Mouse (Mus musculus) heart, adult 2 months (tissue): ENCODE measurements at regions not wholly inside any gene's neighbourhood (a gene's known extent, or its start where the extent isn't known, plus 50 kb on each side); places are given as distances from the start of the nearest gene placed in this dataset.

Experiments used
- DNase-seq, 2 experiments: peaks; one replicate each; pipeline ENCODE4 v3.0.0; 2021
- H3K27ac ChIP-seq: fragments of 200-600 bp; 2 replicates; pipeline ENCODE4 v1.8.1; 2022
- H3K27me3 ChIP-seq: fragments of 200-500 bp; 2 replicates; pipeline ENCODE4 v1.6.1; 2012; ENCODE audit warnings: mild to moderate bottlenecking, low read length, inconsistent platforms, mixed read lengths; ENCODE audit not compliant: control insufficient read depth, insufficient read depth
- H3K36me3 ChIP-seq: fragments of 200-500 bp; 2 replicates; pipeline ENCODE4 v1.6.1; 2012; ENCODE audit warnings: low read length, inconsistent platforms; ENCODE audit not compliant: control insufficient read depth, insufficient read depth
- H3K4me1 ChIP-seq: fragments of 200-500 bp; 2 replicates; pipeline ENCODE4 v1.6.1; 2011; ENCODE audit warnings: low read length; ENCODE audit not compliant: control insufficient read depth, insufficient read depth
- H3K4me3 ChIP-seq: fragments of 200-600 bp; 2 replicates; pipeline ENCODE4 v1.8.1; 2022
- H3K79me2 ChIP-seq: fragments of 200-500 bp; replicated peaks from 2 replicates; pipeline ENCODE4 v1.6.1; 2012; ENCODE audit warnings: mild to moderate bottlenecking, inconsistent platforms, low read length, moderate library complexity, mixed read lengths; ENCODE audit not compliant: control insufficient read depth, insufficient read depth
- H3K9ac ChIP-seq: fragments of 200-500 bp; 2 replicates; pipeline ENCODE4 v1.6.1; 2012; ENCODE audit warnings: low read depth, mild to moderate bottlenecking, control low read depth, inconsistent platforms, low read length, mixed read lengths
- CTCF ChIP-seq: fragments of 200-600 bp; IDR thresholded peaks from 2 replicates; pipeline ENCODE4 v1.8.1; 2022; ENCODE audit warnings: antibody characterized with exemption, mild to moderate bottlenecking, moderate library complexity
- EP300 ChIP-seq: fragments of 200-500 bp; IDR thresholded peaks from 2 replicates; pipeline ENCODE4 v1.6.1; 2011; ENCODE audit warnings: low read depth, low read length, control low read depth; ENCODE audit not compliant: insufficient read depth
- POLR2A ChIP-seq: fragments of 200-500 bp; IDR thresholded peaks from 2 replicates; pipeline ENCODE4 v1.6.1; 2011; ENCODE audit warnings: mild to moderate bottlenecking, low read depth, low read length, control low read depth; ENCODE audit not compliant: insufficient read depth
- WGBS: fragments of 180-500 bp; shearing (Covaris S2); methylation state at CpG from one replicate; pipeline ENCODE4 v1.1.7; 2018; 5-methylcytosine and 5-hydroxymethylcytosine counted together
- intact Hi-C: fragments of 180-260 bp; cut with DNase I; formaldehyde crosslinking; loops from one replicate; pipeline ENCODE4 v1.15.1; 2025

GRCm38 (mm10) chr6:41225382-41225781, 76.7 kb upstream of the Try4 start:
- Histone ChIP-seq H3K9ac (no peak overlapping the region), H3K27ac (no peak overlapping the region), H3K4me3 (no peak overlapping the region), H3K27me3 (no peaks in the 10 kb centered on the region), H3K79me2 (no peaks in the 10 kb centered on the region), H3K4me1 (no peaks in the 10 kb centered on the region), H3K36me3 (no peaks in the 10 kb centered on the region)
- TF ChIP-seq EP300: no peak
- TF ChIP-seq POLR2A: no peak
- no peak for TF ChIP-seq CTCF
- DNase-seq: no peak
- intact Hi-C loops: no loop called here
- WGBS: 46% methylated on average over 1 of the region's 1 CpGs

GRCm38 (mm10) chr6:41218415-41218814, 83.7 kb upstream of the Try4 start:
- intact Hi-C loops: no loop called here
- H3K27ac ChIP-seq: no peak overlapping the region
- 73% methylated on average over 7 of the region's 7 CpGs for WGBS
- no peaks in the 10 kb centered on the region for H3K4me1 ChIP-seq
- H3K27me3 ChIP-seq: no peaks in the 10 kb centered on the region
- TF ChIP-seq POLR2A: no peak
- TF ChIP-seq EP300: no peak
- TF ChIP-seq CTCF: no peak
- no peak overlapping the region for H3K9ac ChIP-seq
- no peaks in the 10 kb centered on the region for H3K36me3 ChIP-seq
- H3K79me2 ChIP-seq: no peaks in the 10 kb centered on the region
- H3K4me3 ChIP-seq: no peak overlapping the region
- no peak for DNase-seq

GRCm38 (mm10) chr6:41215857-41216256, 86.2 kb upstream of the Try4 start:
- no peak for TF ChIP-seq POLR2A
- TF ChIP-seq EP300: no peak
- no peak for TF ChIP-seq CTCF
- Histone ChIP-seq H3K27ac (no peak overlapping the region), H3K9ac (no peak overlapping the region), H3K4me3 (no peak overlapping the region), H3K36me3 (no peaks in the 10 kb centered on the region), H3K79me2 (no peaks in the 10 kb centered on the region), H3K27me3 (no peaks in the 10 kb centered on the region), H3K4me1 (no peaks in the 10 kb centered on the region)
- no peak for DNase-seq
- intact Hi-C loops: no loop called here
- 64% methylated on average over 4 of the region's 4 CpGs for WGBS

- H3K9ac ChIP-seq: no peak overlapping the region
- no peak for DNase-seq
- no peak overlapping the region for H3K27ac ChIP-seq
- no peaks in the 10 kb centered on the region for H3K27me3 ChIP-seq
- WGBS: 44% methylated on average over 4 of the region's 4 CpGs
- TF ChIP-seq EP300: no peak
- no peak for TF ChIP-seq CTCF
- no peak for TF ChIP-seq POLR2A
- no peaks in the 10 kb centered on the region for H3K79me2 ChIP-seq
- no peaks in the 10 kb centered on the region for H3K4me1 ChIP-seq
- intact Hi-C loops: no loop called here
- no peaks in the 10 kb centered on the region for H3K36me3 ChIP-seq
- no peak overlapping the region for H3K4me3 ChIP-seq
These were observed 96.2 kb upstream of the Try4 start for GRCm38 (mm10) chr6:41205864-41206263.

GRCm38 (mm10) chr6:41202882-41203281, 99.2 kb upstream of the Try4 start:
- Histone ChIP-seq H3K36me3 (no peaks in the 10 kb centered on the region), H3K4me3 (no peak overlapping the region), H3K27ac (no peak overlapping the region), H3K9ac (no peak overlapping the region), H3K4me1 (no peaks in the 10 kb centered on the region), H3K79me2 (no peaks in the 10 kb centered on the region), H3K27me3 (no peaks in the 10 kb centered on the region)
- intact Hi-C loops: no loop called here
- no peak for DNase-seq
- TF ChIP-seq CTCF (no peak), EP300 (no peak), POLR2A (no peak)
- WGBS: 67% methylated on average over 1 of the region's 1 CpGs

GRCm38 (mm10) chr6:41202302-41202701, 99.8 kb upstream of the Try4 start:
- Histone ChIP-seq H3K79me2 (no peaks in the 10 kb centered on the region), H3K27ac (no peak overlapping the region), H3K4me3 (no peak overlapping the region), H3K36me3 (no peaks in the 10 kb centered on the region), H3K4me1 (no peaks in the 10 kb centered on the region), H3K27me3 (no peaks in the 10 kb centered on the region), H3K9ac (no peak overlapping the region)
- intact Hi-C loops: no loop called here
- 64% methylated on average over 2 of the region's 2 CpGs for WGBS
- TF ChIP-seq POLR2A (no peak), EP300 (no peak), CTCF (no peak)
- no peak for DNase-seq

- H3K79me2 ChIP-seq: no peaks in the 10 kb centered on the region
- WGBS: 25% methylated on average over 1 of the region's 1 CpGs
- no peak overlapping the region for H3K9ac ChIP-seq
- no peak overlapping the region for H3K4me3 ChIP-seq
- no peaks in the 10 kb centered on the region for H3K27me3 ChIP-seq
- H3K36me3 ChIP-seq: no peaks in the 10 kb centered on the region
- DNase-seq: no peak
- H3K4me1 ChIP-seq: no peaks in the 10 kb centered on the region
- TF ChIP-seq CTCF (peak; percentile 44), POLR2A (no peak)
- intact Hi-C loops: no loop called here
- H3K27ac ChIP-seq: no peak overlapping the region
These were observed 107.6 kb upstream of the Try4 start for GRCm38 (mm10) chr6:41194464-41194863.
